Mouse (Mus musculus) C2C12 (cell line): ENCODE data around the gene Slc9a3r1.

ENCODE experiments used
- CEBPB ChIP-seq: IDR thresholded peaks from one replicate; pipeline ENCODE4 v1.6.1; 2011; ENCODE audit warnings: low read depth, mild to moderate bottlenecking, control low read depth, moderate library complexity
- CTCF ChIP-seq: IDR thresholded peaks from one replicate; pipeline ENCODE4 v1.5.1; 2011; ENCODE audit not compliant: control insufficient read depth, insufficient read depth, insufficient read length
- FOSL1 ChIP-seq: IDR thresholded peaks from one replicate; pipeline ENCODE4 v1.8.0; 2011; ENCODE audit warnings: mild to moderate bottlenecking, low read length; ENCODE audit not compliant: poor library complexity, insufficient read depth, severe bottlenecking
- MYOD1 ChIP-seq: IDR thresholded peaks from one replicate; pipeline ENCODE4 v1.6.1; 2011; ENCODE audit warnings: low read depth; ENCODE audit not compliant: control insufficient read depth, insufficient read length
- MYOG ChIP-seq: IDR thresholded peaks from one replicate; pipeline ENCODE4 v1.6.1; 2011; ENCODE audit not compliant: control insufficient read depth, insufficient read length; ENCODE audit errors: extremely low read depth
- USF1 ChIP-seq: IDR thresholded peaks from one replicate; pipeline ENCODE4 v1.6.1; 2011; ENCODE audit warnings: low read depth, mild to moderate bottlenecking, control low read depth, moderate library complexity

- TF ChIP-seq CTCF = no peak
- TF ChIP-seq USF1 = no peak
- TF ChIP-seq MYOD1 = no peak
- no peak for TF ChIP-seq MYOG
- TF ChIP-seq CEBPB = no peak
- no peak for TF ChIP-seq FOSL1
Observed at GRCm38 (mm10) chr11:115176399-115177190, 13.5 kb downstream of the Slc9a3r1 start.
